Mouse (Mus musculus) thymus, adult 2 months (tissue): ENCODE measurements around the gene Plekhm1. TPM values are rescaled to one million over a fixed set of nuclear protein-coding genes. Genes with fewer than 3 reads are reported as not detected.

Source experiments
- DNase-seq: peaks from one replicate; pipeline ENCODE4 v3.0.0; 2021
- H3K27ac ChIP-seq: fragments of 200-500 bp; 2 replicates; pipeline ENCODE4 v1.5.1; 2012; ENCODE audit warnings: low read length, control low read depth; ENCODE audit not compliant: control insufficient read depth, insufficient read depth
- H3K27me3 ChIP-seq: fragments of 200-500 bp; 2 replicates; pipeline ENCODE4 v1.6.1; 2012; ENCODE audit warnings: mild to moderate bottlenecking, low read length, moderate library complexity, mixed read lengths; ENCODE audit not compliant: control insufficient read depth, insufficient read depth
- H3K36me3 ChIP-seq: fragments of 200-500 bp; 2 replicates; pipeline ENCODE4 v1.6.1; 2012; ENCODE audit warnings: mild to moderate bottlenecking, low read length, moderate library complexity; ENCODE audit not compliant: control insufficient read depth, insufficient read depth
- H3K4me1 ChIP-seq: fragments of 200-500 bp; replicated peaks from 2 replicates; pipeline ENCODE4 v1.6.1; 2012; ENCODE audit warnings: low read length; ENCODE audit not compliant: control insufficient read depth, insufficient read depth
- H3K4me3 ChIP-seq: fragments of 200-500 bp; 2 replicates; pipeline ENCODE4 v1.5.1; 2012; ENCODE audit warnings: mild to moderate bottlenecking, low read length, control low read depth, moderate library complexity; ENCODE audit not compliant: control insufficient read depth, insufficient read depth
- CTCF ChIP-seq: fragments of 200-500 bp; IDR thresholded peaks from 2 replicates; pipeline ENCODE4 v1.5.1; 2012; ENCODE audit warnings: mild to moderate bottlenecking, control low read depth, low read length, moderate library complexity, borderline replicate concordance; ENCODE audit not compliant: control insufficient read depth, poor library complexity, insufficient read depth; ENCODE audit errors: extremely low read depth
- POLR2A ChIP-seq: fragments of 200-500 bp; IDR thresholded peaks from 2 replicates; pipeline ENCODE4 v1.6.1; 2012; ENCODE audit warnings: mild to moderate bottlenecking, low read length, control low read depth, moderate library complexity; ENCODE audit not compliant: control insufficient read depth, poor library complexity, insufficient read depth; ENCODE audit errors: extremely low read depth
- whole genome bisulfite sequencing: fragments of 180-500 bp; shearing (Covaris S2); methylation state at CpG from one replicate; pipeline ENCODE4 v1.1.7; 2018; 5-methylcytosine and 5-hydroxymethylcytosine counted together
- polyA plus RNA-seq: library from polyadenylated mRNA; depleted of rRNA; stranded (reverse); fragments of >200 nt; gene quantifications from 2 replicates; pipeline ENCODE4 v1.2.3, GENCODE M21; 2012

Gene Plekhm1
- polyA plus RNA-seq, 1 experiment, result 43.6 TPM

- Histone ChIP-seq H3K36me3 (peaks cover 42% of the 10 kb centered on the region), H3K27me3 (no peaks in the 10 kb centered on the region), H3K27ac (no peak overlapping the region), H3K4me3 (no peak overlapping the region), H3K4me1 (no peaks in the 10 kb centered on the region)
- no peak for TF ChIP-seq CTCF
- TF ChIP-seq POLR2A, result no peak
- WGBS, result 94% methylated on average over 4 of the region's 4 CpGs
- DNase-seq, result no peak
Measured at GRCm38 (mm10) chr11:103396682-103397081, 15.8 kb downstream of the Plekhm1 start.

- no peaks in the 10 kb centered on the region for H3K4me1 ChIP-seq
- peaks cover 42% of the 10 kb centered on the region for H3K36me3 ChIP-seq
- H3K4me3 ChIP-seq, result no peak overlapping the region
- H3K27ac ChIP-seq, result no peak overlapping the region
- H3K27me3 ChIP-seq, result no peaks in the 10 kb centered on the region
- 99% methylated on average over 4 of the region's 4 CpGs for WGBS
- no peak for DNase-seq
- no peak for TF ChIP-seq POLR2A
Measured at GRCm38 (mm10) chr11:103396236-103396635, 16.3 kb downstream of the Plekhm1 start.

GRCm38 (mm10) chr11:103394604-103395003 is 17.9 kb downstream of the Plekhm1 start:
- WGBS, result 94% methylated on average over 7 of the region's 7 CpGs
- H3K4me3 ChIP-seq, result no peak overlapping the region
- H3K27ac ChIP-seq, result no peak overlapping the region
- no peak for DNase-seq
- H3K36me3 ChIP-seq, result peaks cover 42% of the 10 kb centered on the region
- no peak for TF ChIP-seq POLR2A
- TF ChIP-seq CTCF, result no peak
- no peaks in the 10 kb centered on the region for H3K27me3 ChIP-seq
- H3K4me1 ChIP-seq, result no peaks in the 10 kb centered on the region

- over 99% methylated on average over 7 of the region's 7 CpGs for WGBS
- Histone ChIP-seq H3K4me3 (no peak overlapping the region), H3K4me1 (no peaks in the 10 kb centered on the region), H3K27ac (no peak overlapping the region), H3K36me3 (peaks cover 42% of the 10 kb centered on the region), H3K27me3 (no peaks in the 10 kb centered on the region)
- TF ChIP-seq POLR2A (no peak), CTCF (no peak)
- DNase-seq, result no peak
Measured at GRCm38 (mm10) chr11:103394025-103394424, 18.5 kb downstream of the Plekhm1 start.

GRCm38 (mm10) chr11:103387870-103388526 is 24.5 kb downstream of the Plekhm1 start:
- DNase-seq, result no peak
- Histone ChIP-seq H3K27me3 (no peaks in the 10 kb centered on the region), H3K27ac (no peak overlapping the region), H3K4me3 (no peak overlapping the region), H3K4me1 (no peaks in the 10 kb centered on the region), H3K36me3 (peaks cover 19% of the 10 kb centered on the region)
- no peak for TF ChIP-seq CTCF
- no peak for TF ChIP-seq POLR2A
- WGBS, result 92% methylated on average over 7 of the region's 7 CpGs

GRCm38 (mm10) chr11:103386827-103387226 is 25.7 kb downstream of the Plekhm1 start:
- 96% methylated on average over 9 of the region's 9 CpGs for WGBS
- DNase-seq, result no peak
- TF ChIP-seq CTCF (no peak), POLR2A (no peak)
- Histone ChIP-seq H3K27me3 (no peaks in the 10 kb centered on the region), H3K27ac (no peak overlapping the region), H3K36me3 (peaks cover 15% of the 10 kb centered on the region), H3K4me1 (peaks cover 5% of the 10 kb centered on the region; the same call in 1 of the 2 replicates), H3K4me3 (no peak overlapping the region)
